Mouse (Mus musculus) hindbrain, postnatal 0 days (tissue): ENCODE data around the gene Slc26a11. TPM values are rescaled to one million over a fixed set of nuclear protein-coding genes. Genes with fewer than 3 reads are reported as not detected.

ENCODE experiments used
- ATAC-seq: fragments of 200-750 bp; cut with Nextera tagmentation; 2 replicates; pipeline ENCODE4 v1.8.0; 2017; ENCODE audit warnings: mild to moderate bottlenecking, moderate TSS enrichment, moderate library complexity
- DNase-seq: peaks from one replicate; pipeline ENCODE4 v3.0.0-alpha.2; 2015; ENCODE audit warnings: low spot score
- H3K27ac ChIP-seq: fragments of 300-500 bp; sonication (generic); 2 replicates; pipeline ENCODE4 v1.5.1; 2014; ENCODE audit warnings: mild to moderate bottlenecking
- H3K27me3 ChIP-seq: fragments of 300-500 bp; sonication (generic); 2 replicates; pipeline ENCODE4 v1.6.1; 2014; ENCODE audit warnings: low read length, mixed read lengths; ENCODE audit not compliant: insufficient read depth
- H3K36me3 ChIP-seq: fragments of 300-500 bp; sonication (generic); 2 replicates; pipeline ENCODE4 v1.6.1; 2014; ENCODE audit warnings: low read length, mixed read lengths; ENCODE audit not compliant: insufficient read depth
- H3K4me1 ChIP-seq: fragments of 300-500 bp; sonication (generic); 2 replicates; pipeline ENCODE4 v1.6.1; 2014; ENCODE audit warnings: antibody characterized with exemption, low read length, mixed read lengths; ENCODE audit not compliant: insufficient read depth
- H3K4me2 ChIP-seq: fragments of 300-500 bp; sonication (generic); 2 replicates; pipeline ENCODE4 v1.6.1; 2014; ENCODE audit warnings: low read depth, mild to moderate bottlenecking, low read length, moderate library complexity, mixed read lengths
- H3K4me3 ChIP-seq: fragments of 300-500 bp; sonication (generic); 2 replicates; pipeline ENCODE4 v1.5.1; 2014; ENCODE audit warnings: low read length
- H3K9ac ChIP-seq: fragments of 300-500 bp; sonication (generic); replicated peaks from 2 replicates; pipeline ENCODE4 v1.6.1; 2014; ENCODE audit warnings: mild to moderate bottlenecking, low read length, moderate library complexity, mixed read lengths
- H3K9me3 ChIP-seq: fragments of 300-500 bp; sonication (generic); 2 replicates; pipeline ENCODE4 v1.6.1; 2016; ENCODE audit warnings: low read length, mixed read lengths
- CTCF ChIP-seq: IDR thresholded peaks from 2 replicates; pipeline ENCODE4 v1.5.1; 2016; ENCODE audit warnings: antibody characterized with exemption, control low read depth, low read depth
- WGBS: fragments of 180-500 bp; shearing (Covaris S2); extraction: QIAGEN DNeasy Blood & Tissue Kit; methylation state at CpG from one replicate; pipeline ENCODE4 v1.1.7; 2014; 5-methylcytosine and 5-hydroxymethylcytosine counted together
- microRNA counts: library from miRNA; unstranded; fragments of <30 nt; microRNA quantifications from one replicate; lab custom pipeline; 2015
- microRNA-seq, 2 experiments: library from miRNA; unstranded; fragments of <30 nt; microRNA quantifications; one replicate each; pipeline ENCODE4; 2016
- polyA plus RNA-seq: library from polyadenylated mRNA; unstranded; fragments of >200 nt; fragmentation: Nextera tagmentation; extraction: Ambion mirVana; gene quantifications from 2 replicates; pipeline ENCODE4 v1.2.1, GENCODE M21; 2015
- total RNA-seq: library from RNA; depleted of rRNA; stranded (reverse); fragments of >200 nt; gene quantifications from 2 replicates; pipeline ENCODE4 v1.2.3, GENCODE M21; 2014; rRNA removed

Gene Slc26a11
- total and polyA plus RNA-seq, 2 experiments from 2014 or later: 5.7 to 6.7 TPM

DNA sequence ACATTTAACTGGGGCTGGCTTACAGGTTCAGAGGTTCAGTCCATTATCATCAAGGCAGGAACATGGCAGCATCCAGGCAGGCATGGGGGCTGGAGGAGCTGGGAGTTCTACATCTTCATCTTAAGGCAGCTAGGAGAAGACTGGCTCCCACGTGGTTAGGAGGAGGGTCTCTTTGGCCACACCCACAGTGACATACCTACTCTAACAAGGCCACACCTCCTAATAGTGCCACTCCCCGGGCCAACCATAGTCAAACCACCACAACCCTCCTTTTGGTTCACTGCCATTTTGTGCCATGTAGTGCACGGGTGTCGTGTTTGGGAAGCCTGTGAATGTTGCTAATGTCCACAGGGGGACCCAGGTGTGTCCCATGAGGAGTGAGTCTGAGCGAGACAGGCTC, 52.6 kb downstream of the Slc26a11 start:
- Histone ChIP-seq H3K36me3 (no peaks in the 10 kb centered on the region), H3K4me1 (no peaks in the 10 kb centered on the region), H3K27ac (no peak overlapping the region), H3K9me3 (no peaks in the 10 kb centered on the region), H3K27me3 (no peaks in the 10 kb centered on the region), H3K4me2 (no peak overlapping the region), H3K9ac (no peak overlapping the region), H3K4me3 (no peak overlapping the region)
- ATAC-seq: no peak
- no peak for DNase-seq
- WGBS: 58% methylated on average over 5 of the region's 5 CpGs
- no peak for TF ChIP-seq CTCF

DNA sequence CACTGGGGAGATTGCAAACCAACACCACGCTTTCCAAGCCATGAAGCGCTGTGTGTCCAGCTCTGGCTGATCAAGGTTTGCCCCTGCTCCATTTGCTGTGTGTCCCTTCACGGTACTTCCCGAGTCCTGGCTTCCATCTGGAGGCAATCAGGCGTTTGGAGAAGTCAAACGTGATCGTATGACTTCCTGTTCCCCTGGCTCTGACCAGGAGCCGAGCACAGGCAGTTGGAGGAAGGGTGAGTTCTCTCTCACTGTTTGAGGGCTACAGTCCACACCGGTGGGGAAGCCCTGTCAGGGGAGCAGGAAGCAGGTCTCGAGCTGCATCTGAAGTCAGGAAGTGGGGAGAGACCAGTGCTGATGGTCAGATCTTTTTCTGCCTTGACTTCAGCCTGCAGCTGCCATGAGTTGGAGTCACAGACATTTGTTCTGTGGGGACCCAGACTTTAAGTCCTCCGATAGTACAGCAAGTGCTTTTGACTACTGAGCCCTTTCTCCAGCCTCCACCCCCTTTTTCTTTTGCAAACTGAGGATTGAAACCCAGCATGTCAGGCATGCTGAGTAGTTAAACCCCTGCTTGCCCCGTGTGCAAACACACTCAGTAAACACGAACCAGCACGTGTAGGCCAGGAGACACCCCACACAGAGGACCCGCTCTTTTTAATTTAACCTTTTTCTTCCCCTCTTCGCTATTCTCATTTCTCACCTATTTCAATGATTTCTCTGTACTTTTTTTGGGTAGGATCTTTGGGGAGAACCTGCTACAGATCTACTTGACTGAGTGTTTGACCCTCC, 64.2 kb downstream of the Slc26a11 start:
- ATAC-seq (no peak), DNase-seq (no peak)
- Histone ChIP-seq H3K4me3 (no peak overlapping the region), H3K36me3 (no peaks in the 10 kb centered on the region), H3K4me2 (no peak overlapping the region), H3K27ac (no peak overlapping the region), H3K9ac (no peak overlapping the region), H3K9me3 (no peaks in the 10 kb centered on the region), H3K4me1 (no peaks in the 10 kb centered on the region), H3K27me3 (no peaks in the 10 kb centered on the region)
- 72% methylated on average over 16 of the region's 16 CpGs for WGBS
- no peak for TF ChIP-seq CTCF

DNA sequence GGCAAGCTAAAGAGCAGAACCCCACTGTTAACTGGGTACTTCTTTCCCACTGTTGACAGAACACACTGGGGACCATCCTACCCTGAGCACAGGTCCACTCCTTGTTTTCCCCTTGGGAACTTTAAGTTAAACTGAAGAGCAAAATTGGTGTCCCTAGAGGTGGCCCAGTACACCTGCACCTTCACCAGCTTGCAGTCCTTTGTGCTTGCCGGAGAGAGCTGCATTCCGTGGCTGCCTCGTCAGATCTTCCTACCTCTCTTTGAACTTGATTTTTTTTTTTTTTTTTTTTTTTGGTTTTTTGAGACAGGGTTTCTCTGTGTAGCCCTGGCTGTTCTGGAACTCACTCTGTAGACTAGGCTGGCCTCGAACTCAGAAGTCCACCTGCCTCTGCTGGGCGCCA, 65.1 kb downstream of the Slc26a11 start:
- ATAC-seq: no peak
- Histone ChIP-seq H3K9me3 (no peaks in the 10 kb centered on the region), H3K4me1 (no peaks in the 10 kb centered on the region), H3K27me3 (no peaks in the 10 kb centered on the region), H3K9ac (no peak overlapping the region), H3K27ac (no peak overlapping the region), H3K4me2 (no peak overlapping the region), H3K36me3 (no peaks in the 10 kb centered on the region), H3K4me3 (no peak overlapping the region)
- no peak for TF ChIP-seq CTCF
- no peak for DNase-seq
- 80% methylated on average over 5 of the region's 5 CpGs for whole genome bisulfite sequencing

DNA sequence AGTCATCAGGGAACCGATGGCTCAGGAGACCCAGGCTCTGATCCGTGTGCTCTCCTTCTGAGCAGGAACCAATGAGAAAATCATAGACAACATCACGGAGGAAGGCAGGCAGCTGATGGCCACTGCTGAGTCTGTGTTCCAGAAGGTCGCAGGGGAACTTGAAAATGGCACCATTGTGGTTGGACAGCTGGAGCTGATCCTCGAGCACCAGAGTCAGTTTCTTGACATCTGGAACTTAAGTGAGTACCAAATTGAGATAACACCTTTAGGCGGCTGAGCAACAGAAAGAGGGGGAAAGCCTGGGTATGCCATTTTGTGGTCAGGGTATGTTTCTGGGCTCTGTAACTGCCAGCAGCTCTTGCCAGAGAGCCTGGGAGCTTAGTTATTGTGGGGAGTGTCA, 72.1 kb downstream of the Slc26a11 start:
- Histone ChIP-seq H3K4me2 (no peak overlapping the region), H3K4me3 (no peak overlapping the region), H3K9me3 (no peaks in the 10 kb centered on the region), H3K27me3 (no peaks in the 10 kb centered on the region), H3K36me3 (no peaks in the 10 kb centered on the region), H3K27ac (no peak overlapping the region), H3K4me1 (0 out of 2 replicates have a peak, but pooled peaks cover 6% of the 10 kb centered on the region), H3K9ac (no peak overlapping the region)
- no peak for DNase-seq
- 83% methylated on average over 6 of the region's 6 CpGs for WGBS
- no peak for ATAC-seq
- no peak for TF ChIP-seq CTCF

DNA sequence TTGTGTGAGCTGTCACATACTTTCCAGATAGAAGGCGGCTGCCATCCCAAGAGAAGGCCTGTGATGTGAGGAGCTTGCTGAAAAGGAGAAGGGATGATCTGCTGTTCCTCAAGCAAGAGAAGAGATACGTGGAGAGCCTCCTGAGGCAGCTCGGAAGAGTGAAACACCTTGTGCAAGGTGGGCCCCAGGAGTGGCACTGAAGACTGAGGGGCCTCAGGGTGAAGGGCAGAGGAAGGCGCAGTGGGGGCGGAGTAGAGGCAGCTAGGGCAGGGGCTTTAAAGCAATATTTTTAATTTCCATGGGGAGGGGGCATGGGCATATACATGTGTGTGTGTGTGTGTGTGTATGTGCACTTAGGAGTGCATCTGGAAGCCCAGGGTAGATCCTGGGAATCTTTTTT, 72.6 kb downstream of the Slc26a11 start:
- H3K9ac ChIP-seq: no peak overlapping the region
- 84% methylated on average over 5 of the region's 5 CpGs for WGBS
- no peak overlapping the region for H3K27ac ChIP-seq
- DNase-seq (no peak), ATAC-seq (no peak)
- H3K27me3 ChIP-seq: no peaks in the 10 kb centered on the region
- no peak for TF ChIP-seq CTCF
- 0 out of 2 replicates have a peak, but pooled peaks cover 6% of the 10 kb centered on the region for H3K4me1 ChIP-seq
- H3K4me3 ChIP-seq: peak overlapping the region; percentile 31; the same call in 1 of the 2 replicates
- no peaks in the 10 kb centered on the region for H3K36me3 ChIP-seq
- H3K4me2 ChIP-seq: peak overlapping the region; percentile 64
- H3K9me3 ChIP-seq: no peaks in the 10 kb centered on the region

DNA sequence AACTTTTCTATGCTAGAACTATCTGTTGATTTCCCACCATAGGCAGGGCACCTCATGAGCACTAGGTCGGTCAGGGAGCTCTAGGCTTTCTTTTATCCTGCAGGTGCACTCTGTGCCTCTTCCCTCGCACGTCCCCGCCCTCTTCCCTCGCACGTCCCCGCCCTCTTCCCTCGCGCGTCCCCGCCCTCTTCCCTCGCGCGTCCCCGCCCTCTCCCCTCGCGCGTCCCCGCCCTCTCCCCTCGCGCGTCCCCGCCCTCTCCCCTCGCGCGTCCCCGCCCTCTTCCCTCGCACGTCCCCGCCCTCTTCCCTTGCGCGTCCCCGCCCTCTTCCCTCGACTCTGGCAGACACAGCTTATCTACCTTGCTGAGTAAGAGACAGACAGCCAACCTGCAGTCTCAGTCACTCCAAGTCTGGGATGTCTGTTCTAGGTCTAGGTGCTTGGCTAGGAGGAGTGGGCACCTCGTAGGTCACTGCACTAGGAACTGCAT, 73.3 kb downstream of the Slc26a11 start:
- Histone ChIP-seq H3K36me3 (no peaks in the 10 kb centered on the region), H3K27me3 (no peaks in the 10 kb centered on the region), H3K27ac (no peak overlapping the region), H3K9me3 (no peaks in the 10 kb centered on the region), H3K4me3 (peak overlapping the region; percentile 31), H3K4me1 (0 out of 2 replicates have a peak, but pooled peaks cover 6% of the 10 kb centered on the region), H3K4me2 (peak overlapping the region; percentile 64), H3K9ac (no peak overlapping the region)
- DNase-seq (peak; percentile 45), ATAC-seq (no peak)
- no peak for TF ChIP-seq CTCF
- WGBS: 1% methylated on average over 27 of the region's 35 CpGs

MicroRNA genes within 50 kb of the gene (microRNA counts, 519-probe panel; counts per million panel counts)
- microRNA mmu-miR-1932 (lab: Ali Mortazavi, UCI): not detected

Small RNA genes lying within 50 kb of the gene (microRNA-seq; reads per million reads assigned to microRNA genes)
- gene Mir1932: 0 reads per million in 2 experiments

Other genes with a start within 250 kb of the Slc26a11 start
- 161 and 182 TPM in 2 replicates for gene Tbc1d16, start 127.1 kb upstream of the Slc26a11 start, total RNA-seq
- gene Tbc1d16, start 127.1 kb upstream of the Slc26a11 start, polyA plus RNA-seq: 42.1 and 43.9 TPM in 2 replicates
- gene Ccdc40, start 127.0 kb upstream of the Slc26a11 start, total RNA-seq: 11.5 and 12.5 TPM in 2 replicates
- gene Ccdc40, start 127.0 kb upstream of the Slc26a11 start, polyA plus RNA-seq: 9.7 and 10.3 TPM in 2 replicates
- gene Gaa, start 87.7 kb upstream of the Slc26a11 start, total RNA-seq: 223 and 230 TPM in 2 replicates
- 123 and 128 TPM in 2 replicates for gene Gaa, start 87.7 kb upstream of the Slc26a11 start, polyA plus RNA-seq
- 144 and 154 TPM in 2 replicates for gene Eif4a3, start 55.5 kb upstream of the Slc26a11 start, total RNA-seq
- gene Eif4a3, start 55.5 kb upstream of the Slc26a11 start, polyA plus RNA-seq: 248 and 258 TPM in 2 replicates
- 1.7 and 1.9 TPM in 2 replicates for gene Card14, start 47.8 kb upstream of the Slc26a11 start, total RNA-seq
- 0.72 and 0.81 TPM in 2 replicates for gene Card14, start 47.8 kb upstream of the Slc26a11 start, polyA plus RNA-seq
- 4.8 and 8.5 TPM in 2 replicates for gene Sgsh, start within 50 bp of the Slc26a11 start, total RNA-seq
- 5.0 and 6.2 TPM in 2 replicates for gene Sgsh, start within 50 bp of the Slc26a11 start, polyA plus RNA-seq
- gene Rnf213, start 37.5 kb downstream of the Slc26a11 start, total RNA-seq: 8.7 and 9.0 TPM in 2 replicates
- 0.94 and 1.5 TPM in 2 replicates for gene Rnf213, start 37.5 kb downstream of the Slc26a11 start, polyA plus RNA-seq
- gene Endov, start 135.8 kb downstream of the Slc26a11 start, total RNA-seq: 39.9 and 50.5 TPM in 2 replicates
- gene Endov, start 135.8 kb downstream of the Slc26a11 start, polyA plus RNA-seq: 12.8 and 13.4 TPM in 2 replicates
- gene Nptx1, start 192.2 kb downstream of the Slc26a11 start, total RNA-seq: 27.0 and 29.0 TPM in 2 replicates
- gene Nptx1, start 192.2 kb downstream of the Slc26a11 start, polyA plus RNA-seq: 9.4 and 10.1 TPM in 2 replicates
- gene Rptor, start 247.3 kb downstream of the Slc26a11 start, total RNA-seq: 60.8 and 69.0 TPM in 2 replicates
- gene Rptor, start 247.3 kb downstream of the Slc26a11 start, polyA plus RNA-seq: 8.6 and 8.7 TPM in 2 replicates